ENCODE assay signal across 20 mouse cellular contexts in the genomic region with DNA sequence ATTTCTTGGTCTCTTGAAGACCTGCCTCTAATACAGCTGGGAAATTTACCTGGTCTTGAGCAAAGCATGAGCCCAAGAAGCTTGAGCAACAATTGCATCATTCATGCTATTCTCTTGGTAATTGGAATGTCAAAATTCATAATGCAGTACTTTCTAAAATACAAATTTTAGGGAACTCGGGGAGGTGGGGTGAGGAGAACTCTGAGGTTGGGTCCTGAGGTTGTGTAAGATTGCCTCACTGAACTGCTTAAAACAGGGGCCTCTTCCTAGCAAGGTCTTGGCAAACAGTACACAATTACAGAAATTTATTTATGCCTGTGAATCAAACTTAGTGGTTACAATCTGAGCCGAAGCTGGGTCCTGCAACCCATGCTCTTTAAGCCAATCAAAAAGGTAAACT. TPM values are rescaled to one million over a fixed set of nuclear protein-coding genes. Genes with fewer than 3 reads are reported as not detected.
"Had no signal": no experiment of that assay in that cellular context is flagged by ENCODE, and none has a peak within 500 bp of the region (broad histone marks: within the 10 kb centered on the region; RNA-seq: fewer than 3 reads in every experiment).

No protein-coding gene starts in this region.

- H3K9ac ChIP-seq: lung, embryonic 14.5 days; midbrain, embryonic 12.5 days; neural tube, embryonic 12.5 days; stomach, embryonic 15.5 days had no signal

- ATAC-seq: midbrain, embryonic 16.5 days had no signal

- H3K4me2 ChIP-seq: lung, embryonic 14.5 days; midbrain, embryonic 12.5 days; neural tube, embryonic 12.5 days; stomach, embryonic 15.5 days had no signal

- DNase-seq: lung, adult 18-20 months; lung, embryonic 14.5 days; lung, postnatal 10 days; lung, postnatal 4 days; midbrain, embryonic 14.5 days; right cerebral cortex, postnatal 14 days; thymus, adult 2 months; thymus, postnatal 25 days; thymus, postnatal 4 days had no signal

- H3K36me3 ChIP-seq: midbrain, embryonic 10.5 days; midbrain, embryonic 12.5 days; neural tube, embryonic 12.5 days; stomach, embryonic 15.5 days had no signal

- H3K27ac ChIP-seq: midbrain, embryonic 10.5 days; midbrain, embryonic 12.5 days; neural tube, embryonic 12.5 days; stomach, embryonic 15.5 days; stomach, postnatal 0 days had no signal

- H3K27me3 ChIP-seq: midbrain, embryonic 12.5 days; neural tube, embryonic 12.5 days; stomach, embryonic 15.5 days had no signal

- H3K4me3 ChIP-seq: midbrain, embryonic 10.5 days; midbrain, embryonic 12.5 days; neural tube, embryonic 12.5 days; stomach, embryonic 15.5 days had no signal

- H3K9me3 ChIP-seq: midbrain, embryonic 10.5 days; midbrain, embryonic 12.5 days; neural tube, embryonic 12.5 days; stomach, embryonic 15.5 days had no signal

- H3K4me1 ChIP-seq: midbrain, embryonic 10.5 days; midbrain, embryonic 12.5 days; neural tube, embryonic 12.5 days; stomach, embryonic 15.5 days had no signal

RNA-seq across cellular contexts. Expression of a gene that starts 8.7 kb away (rescaled TPM):
- polyA plus RNA-seq: midbrain, embryonic 10.5 days; testis, adult 2 months had no signal

RNA-seq across cellular contexts. Expression of a gene that starts 18.1 kb away (rescaled TPM):
- polyA plus RNA-seq: midbrain, embryonic 10.5 days; testis, adult 2 months had no signal

RNA-seq across cellular contexts. Expression of a gene that starts 33.0 kb away (rescaled TPM):
- total RNA-seq: megakaryocyte-erythroid progenitor cell, adult 5-6 weeks had no signal
- polyA plus RNA-seq: lung, embryonic 14.5 days; midbrain, embryonic 14.5 days; midbrain, embryonic 16.5 days; neural tube, embryonic 12.5 days; neural tube, embryonic 14.5 days; testis, adult 2 months had no signal

RNA-seq across cellular contexts. Expression of a gene that starts 39.9 kb away (rescaled TPM):
- total RNA-seq: megakaryocyte-erythroid progenitor cell, adult 5-6 weeks had no signal
- polyA plus RNA-seq: lung, embryonic 14.5 days; lung, embryonic 16.5 days; midbrain, embryonic 10.5 days; midbrain, embryonic 12.5 days; midbrain, embryonic 16.5 days; neural tube, embryonic 12.5 days; neural tube, embryonic 14.5 days; urinary bladder, adult 2 months had no signal
